Mouse (Mus musculus) brain, embryonic 14.5 days (tissue): ENCODE results near the gene Vrk3.

ENCODE experiments used
- CTCF ChIP-seq: fragments of 200-500 bp; IDR thresholded peaks from 2 replicates; pipeline ENCODE4 v1.5.1; 2012; ENCODE audit warnings: inconsistent platforms, mild to moderate bottlenecking, moderate library complexity, borderline replicate concordance; ENCODE audit not compliant: insufficient read depth, insufficient read length; ENCODE audit errors: extremely low read depth
- POLR2A ChIP-seq: fragments of 200-500 bp; IDR thresholded peaks from 2 replicates; pipeline ENCODE4 v1.6.1; 2012; ENCODE audit warnings: mild to moderate bottlenecking, inconsistent platforms, borderline replicate concordance; ENCODE audit not compliant: poor library complexity, insufficient read depth, insufficient read length, severe bottlenecking; ENCODE audit errors: extremely low read depth

GRCm38 (mm10) chr7:44770046-44770578, 21.9 kb downstream of the Vrk3 start:
- TF ChIP-seq POLR2A (no peak), CTCF (no peak)
